Mouse (Mus musculus): ENCODE results near the gene Fkbp15.

- TF ChIP-seq CTCF (IDR thresholded peaks at IDR 0.05; ENCODE audit: extremely low read depth, insufficient read depth, low read length) (no peak), POLR2A (IDR thresholded peaks at IDR 0.05; ENCODE audit: extremely low read depth, insufficient read depth, low read length) (no peak)
Observed at GRCm38 (mm10) chr4:62383207-62383606, 22.9 kb upstream of the Fkbp15 start.

Measured in cortical plate, adult 2 months (tissue).